Comparison of ENCODE assay signal across 17 mouse cellular contexts in genomic region chr8:127145135-127145534, GRCm38 (mm10).
DNase-seq lines count a peak whose midpoint lies in the region; ATAC-seq lines count a peak whose summit lies in the region.
"Had no signal": no experiment of that assay in that cellular context is flagged by ENCODE, and none has a peak within 500 bp of the region (broad histone marks: within the 10 kb centered on the region; RNA-seq: fewer than 3 reads in every experiment).

No protein-coding gene starts in this region.

- no peak overlapping the region for H3K4me2 ChIP-seq in heart, embryonic 11.5 days
- no peak overlapping the region for H3K4me2 ChIP-seq in embryonic facial prominence, embryonic 15.5 days (replicated peaks)
- H3K4me2 ChIP-seq in stomach, embryonic 14.5 days (replicated peaks; ENCODE audit: low read depth, low read length): no peak overlapping the region
- H3K4me2 ChIP-seq in forebrain, embryonic 14.5 days (ENCODE audit: low read length): no peak overlapping the region
- H3K4me2 ChIP-seq: forebrain, embryonic 12.5 days; limb, embryonic 15.5 days had no signal

- ATAC-seq in heart, embryonic 11.5 days (replicated peaks; ENCODE audit: insufficient number of reproducible peaks, low FRiP score, low TSS enrichment): no peak
- no peak for ATAC-seq in embryonic facial prominence, embryonic 15.5 days (ENCODE audit: insufficient number of reproducible peaks, low FRiP score, low TSS enrichment, low read depth)
- 0 out of 2 replicates have a peak, but pooled peaks have one; percentile 28 for ATAC-seq in stomach, embryonic 14.5 days (ENCODE audit: insufficient number of reproducible peaks, insufficient read depth, low FRiP score, low read depth)
- ATAC-seq in forebrain, embryonic 14.5 days: no peak

- H3K4me1 ChIP-seq in heart, embryonic 11.5 days (ENCODE audit: control insufficient read depth, insufficient read depth, low read length): peaks cover 45% of the 10 kb centered on the region
- H3K4me1 ChIP-seq in embryonic facial prominence, embryonic 15.5 days: peaks cover 33% of the 10 kb centered on the region
- H3K4me1 ChIP-seq in stomach, embryonic 14.5 days (ENCODE audit: control insufficient read depth, insufficient read depth, low read length): peaks cover 29% of the 10 kb centered on the region
- H3K4me1 ChIP-seq in forebrain, embryonic 14.5 days (ENCODE audit: control insufficient read depth, insufficient read depth, low read length): 0 out of 2 replicates have a peak, but pooled peaks cover 3% of the 10 kb centered on the region

- WGBS in heart, embryonic 11.5 days (ENCODE audit: insufficient replicate concordance): 33% methylated on average over 4 of the region's 4 CpGs
- 32% methylated on average over 4 of the region's 4 CpGs for WGBS in embryonic facial prominence, embryonic 15.5 days
- 48% methylated on average over 4 of the region's 4 CpGs for WGBS in stomach, embryonic 14.5 days
- WGBS in forebrain, embryonic 14.5 days: 43% methylated on average over 4 of the region's 4 CpGs

- no peaks in the 10 kb centered on the region for H3K36me3 ChIP-seq in heart, embryonic 11.5 days (ENCODE audit: control insufficient read depth, insufficient read depth, low read length)
- H3K36me3 ChIP-seq in embryonic facial prominence, embryonic 15.5 days: no peaks in the 10 kb centered on the region
- no peaks in the 10 kb centered on the region for H3K36me3 ChIP-seq in stomach, embryonic 14.5 days (ENCODE audit: control insufficient read depth, insufficient read depth, low read length)
- no peaks in the 10 kb centered on the region for H3K36me3 ChIP-seq in forebrain, embryonic 14.5 days (ENCODE audit: control insufficient read depth, insufficient read depth, low read length)
- H3K36me3 ChIP-seq: forebrain, embryonic 12.5 days; hindbrain, embryonic 10.5 days; limb, embryonic 15.5 days had no signal

- H3K9me3 ChIP-seq in heart, embryonic 11.5 days (replicated peaks; ENCODE audit: control insufficient read depth, low read length): no peaks in the 10 kb centered on the region
- no peaks in the 10 kb centered on the region for H3K9me3 ChIP-seq in embryonic facial prominence, embryonic 15.5 days (replicated peaks)
- no peaks in the 10 kb centered on the region for H3K9me3 ChIP-seq in stomach, embryonic 14.5 days (ENCODE audit: control insufficient read depth, low read depth, low read length)
- no peaks in the 10 kb centered on the region for H3K9me3 ChIP-seq in forebrain, embryonic 14.5 days (replicated peaks; ENCODE audit: control insufficient read depth, low read length)
- H3K9me3 ChIP-seq: forebrain, embryonic 12.5 days; hindbrain, embryonic 10.5 days; limb, embryonic 15.5 days; megakaryocyte, embryonic 14.5 days had no signal

- H3K27me3 ChIP-seq in heart, embryonic 11.5 days (ENCODE audit: control insufficient read depth, insufficient read depth, low read length): no peaks in the 10 kb centered on the region
- H3K27me3 ChIP-seq in embryonic facial prominence, embryonic 15.5 days: no peaks in the 10 kb centered on the region
- H3K27me3 ChIP-seq in stomach, embryonic 14.5 days (ENCODE audit: control insufficient read depth, insufficient read depth, low read length): no peaks in the 10 kb centered on the region
- H3K27me3 ChIP-seq in forebrain, embryonic 14.5 days (replicated peaks; ENCODE audit: control insufficient read depth, insufficient read depth, low read length): no peaks in the 10 kb centered on the region
- H3K27me3 ChIP-seq: CH12.LX; forebrain, embryonic 12.5 days; limb, embryonic 15.5 days had no signal

- no peak overlapping the region for H3K4me3 ChIP-seq in heart, embryonic 11.5 days (ENCODE audit: low read depth, low read length)
- no peak overlapping the region for H3K4me3 ChIP-seq in embryonic facial prominence, embryonic 15.5 days (replicated peaks)
- no peak overlapping the region for H3K4me3 ChIP-seq in stomach, embryonic 14.5 days (ENCODE audit: low read depth, low read length)
- no peak overlapping the region for H3K4me3 ChIP-seq in forebrain, embryonic 14.5 days (ENCODE audit: low read depth, low read length)
- H3K4me3 ChIP-seq: forebrain, embryonic 12.5 days; hindbrain, embryonic 10.5 days; left cerebral cortex, adult 2 months; limb, embryonic 15.5 days; megakaryocyte, embryonic 14.5 days had no signal

- no peak overlapping the region for H3K9ac ChIP-seq in heart, embryonic 11.5 days (ENCODE audit: low read depth, low read length)
- no peak overlapping the region for H3K9ac ChIP-seq in embryonic facial prominence, embryonic 15.5 days
- H3K9ac ChIP-seq in stomach, embryonic 14.5 days (replicated peaks; ENCODE audit: low read depth, low read length): no peak overlapping the region
- H3K9ac ChIP-seq in forebrain, embryonic 14.5 days (ENCODE audit: low read length): no peak overlapping the region
- H3K9ac ChIP-seq: forebrain, embryonic 12.5 days; limb, embryonic 15.5 days had no signal

- DNase-seq in heart, adult 11 months: peak; percentile 77
- peak; percentile 26 to 52 for DNase-seq in lung, adult 18-20 months
- no peak for DNase-seq in lung, postnatal 25 days (ENCODE audit: low spot score)
- no peak for DNase-seq in kidney, postnatal 10 days
- DNase-seq in forebrain, embryonic 14.5 days (ENCODE audit: low spot score): no peak
- DNase-seq: embryo, embryonic 11 days; heart, adult 18-20 months; kidney, adult 18-20 months had no signal

- no peak overlapping the region for H3K27ac ChIP-seq in heart, embryonic 11.5 days (ENCODE audit: low read depth, low read length)
- 0 out of 2 replicates have a peak overlapping the region, but pooled peaks have one; percentile 9 for H3K27ac ChIP-seq in embryonic facial prominence, embryonic 15.5 days (replicated peaks)
- H3K27ac ChIP-seq in stomach, embryonic 14.5 days (ENCODE audit: low read length): no peak overlapping the region
- H3K27ac ChIP-seq in forebrain, embryonic 14.5 days (ENCODE audit: low read depth, low read length): no peak overlapping the region
- H3K27ac ChIP-seq: forebrain, embryonic 12.5 days; hindbrain, embryonic 10.5 days; left cerebral cortex, adult 2 months; limb, embryonic 15.5 days had no signal

Comparison
In these comparisons a context has a peak if more than half of its experiments do, and no peak if none do; other contexts are left out.
1. DNase-seq: peak in heart, adult 11 months (single experiment) and lung, adult 18-20 months (2 of 2); none in lung, postnatal 25 days (single experiment), kidney, postnatal 10 days (single experiment) and forebrain, embryonic 14.5 days (single experiment).